In the genomic region with DNA sequence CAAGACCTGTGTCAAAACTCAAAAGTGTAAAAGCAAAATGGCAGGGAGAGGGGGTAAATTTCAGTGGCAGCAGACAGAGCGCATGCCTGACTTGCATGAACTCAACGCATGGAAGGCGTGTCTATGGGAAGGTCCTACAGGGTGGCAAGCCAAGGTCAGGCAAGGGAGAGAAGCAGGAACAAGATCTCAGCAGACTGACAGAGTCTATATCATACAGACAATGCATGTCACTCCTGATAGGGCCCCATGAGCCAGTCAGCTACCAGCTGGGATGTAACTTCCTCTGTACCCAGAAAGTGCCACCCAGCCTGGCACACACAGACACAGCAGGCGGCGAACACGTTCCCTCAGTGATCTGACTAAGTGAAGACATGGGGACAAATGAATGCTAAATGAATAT, we compare ENCODE assay signal across 20 mouse cellular contexts.
DNase-seq lines count a peak whose midpoint lies in the region; ATAC-seq lines count a peak whose summit lies in the region.
"Had no signal": no experiment of that assay in that cellular context is flagged by ENCODE, and none has a peak within 500 bp of the region (broad histone marks: within the 10 kb centered on the region; RNA-seq: fewer than 3 reads in every experiment).

No protein-coding gene starts in this region.

- WGBS in kidney, embryonic 16.5 days = 93% methylated on average over 6 of the region's 6 CpGs

- no peak overlapping the region for H3K4me2 ChIP-seq in kidney, embryonic 16.5 days (replicated peaks; ENCODE audit: low read depth, low read length)
- H3K4me2 ChIP-seq: forebrain, embryonic 13.5 days; hindbrain, embryonic 13.5 days had no signal

- DNase-seq in layer of hippocampus, adult 9-11 months = peak; percentile 75
- no peak for DNase-seq in layer of hippocampus, postnatal 14 days (ENCODE audit: low spot score in 2 of 2)
- peak; percentile 35 for DNase-seq in thymus, postnatal 4 days
- no peak for DNase-seq in thymus, adult 18-20 months
- no peak for DNase-seq in right cerebral cortex, postnatal 36 days (ENCODE audit: low spot score in 2 of 2)
- DNase-seq: adrenal gland, postnatal 10 days; cerebellum, adult 11 months; cerebellum, adult 8-10 months; cerebellum, postnatal 25 days; forebrain, postnatal 0 days; gastrocnemius, postnatal 14 days; heart, postnatal 10 days; heart, postnatal 4 days had no signal

- H3K9me3 ChIP-seq in kidney, embryonic 16.5 days (ENCODE audit: low read length) = no peaks in the 10 kb centered on the region
- H3K9me3 ChIP-seq: embryonic facial prominence, embryonic 10.5 days; heart, embryonic 10.5 days; hindbrain, embryonic 13.5 days had no signal

- H3K27ac ChIP-seq in kidney, embryonic 16.5 days (ENCODE audit: low read length) = no peak overlapping the region
- H3K27ac ChIP-seq: embryonic facial prominence, embryonic 10.5 days; forebrain, embryonic 13.5 days; heart, embryonic 10.5 days; hindbrain, embryonic 13.5 days had no signal

- no peaks in the 10 kb centered on the region for H3K27me3 ChIP-seq in kidney, embryonic 16.5 days (ENCODE audit: insufficient read depth, low read length)
- H3K27me3 ChIP-seq: forebrain, embryonic 13.5 days; hindbrain, embryonic 13.5 days had no signal

- H3K4me3 ChIP-seq in kidney, embryonic 16.5 days (ENCODE audit: low read length) = no peak overlapping the region
- H3K4me3 ChIP-seq: embryonic facial prominence, embryonic 10.5 days; forebrain, embryonic 13.5 days; heart, embryonic 10.5 days; hindbrain, embryonic 13.5 days had no signal

- no peaks in the 10 kb centered on the region for H3K36me3 ChIP-seq in kidney, embryonic 16.5 days (ENCODE audit: insufficient read depth, low read length)
- H3K36me3 ChIP-seq: hindbrain, embryonic 13.5 days had no signal

- H3K4me1 ChIP-seq in kidney, embryonic 16.5 days (ENCODE audit: insufficient read depth, low read length) = peaks cover 19% of the 10 kb centered on the region
- H3K4me1 ChIP-seq: forebrain, embryonic 13.5 days had no signal

- no peak overlapping the region for H3K9ac ChIP-seq in kidney, embryonic 16.5 days (replicated peaks; ENCODE audit: low read length)
- H3K9ac ChIP-seq: forebrain, embryonic 13.5 days; forebrain, postnatal 0 days; hindbrain, embryonic 13.5 days had no signal

- ATAC-seq in hematopoietic stem cell, adult 5-6 weeks (replicated peaks in 1 of 2; ENCODE audit: insufficient read depth in 1 of 2, low FRiP score in 2 of 2, low TSS enrichment in 1 of 2, low read depth in 1 of 2, poor library complexity in 2 of 2, severe bottlenecking in 2 of 2) = peak; percentile 20 to 36; a peak in 2 of 4 replicates
- peak; percentile 83 for ATAC-seq in megakaryocyte-erythroid progenitor cell, adult 5-6 weeks (replicated peaks; ENCODE audit: low FRiP score, low TSS enrichment, poor library complexity, severe bottlenecking)
- no peak for ATAC-seq in kidney, embryonic 16.5 days (ENCODE audit: low FRiP score, low TSS enrichment)
- ATAC-seq: forebrain, embryonic 13.5 days; forebrain, postnatal 0 days had no signal

Comparison
In these comparisons a context has a peak if more than half of its experiments do, and no peak if none do; other contexts are left out.
1. DNase-seq: peak in layer of hippocampus, adult 9-11 months (single experiment) and thymus, postnatal 4 days (single experiment); none in layer of hippocampus, postnatal 14 days (0 of 2), thymus, adult 18-20 months (0 of 2) and right cerebral cortex, postnatal 36 days (0 of 2).